Mouse (Mus musculus) left cerebral cortex, adult 8-10 months (tissue): ENCODE data around the gene Zfp966. TPM values are rescaled to one million over a fixed set of nuclear protein-coding genes. Genes with fewer than 3 reads are reported as not detected.
"Not testable (repeated sequence)": the region's sequence is repeated elsewhere in the genome, so short reads cannot be mapped to it uniquely, and the experiment has no call there.

Experiments used
- DNase-seq, 2 experiments: peaks; one replicate each; pipeline ENCODE4 v3.0.0; 2022; ENCODE audit warnings: low spot score in 2 of 2
- total RNA-seq, 4 experiments: library from RNA; stranded (reverse); gene quantifications; 2 replicates each; pipeline ENCODE4 v1.2.4; 2022

The Zfp966 gene
- total RNA-seq = 1 to 10 TPM; 5.3 to 7.5 (median 6.6) TPM

DNA sequence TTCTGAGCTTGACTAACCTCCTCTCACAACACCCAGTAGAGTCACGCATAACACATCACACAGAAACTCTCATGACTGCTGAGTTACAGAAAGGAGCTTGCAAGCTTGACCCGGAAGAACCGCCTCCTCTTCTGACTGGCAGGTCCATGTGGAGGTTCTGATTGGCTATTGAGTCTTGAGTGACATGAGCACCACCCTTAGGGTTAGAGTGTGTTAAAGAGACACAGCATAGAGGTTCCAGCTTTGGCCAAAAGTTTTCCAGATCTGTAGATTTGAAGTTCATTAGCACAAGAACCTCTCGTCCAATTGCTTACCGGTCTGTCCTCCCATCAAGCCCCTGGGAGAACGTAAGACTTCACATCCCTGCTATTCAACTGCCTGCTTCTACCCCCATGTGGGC lies at the start of gene Zfp966:
Gene Zfp966 (minus strand): TSS at position 101 of the 400 bp plus-strand sequence.
- DNase-seq = not testable (repeated sequence)

DNA sequence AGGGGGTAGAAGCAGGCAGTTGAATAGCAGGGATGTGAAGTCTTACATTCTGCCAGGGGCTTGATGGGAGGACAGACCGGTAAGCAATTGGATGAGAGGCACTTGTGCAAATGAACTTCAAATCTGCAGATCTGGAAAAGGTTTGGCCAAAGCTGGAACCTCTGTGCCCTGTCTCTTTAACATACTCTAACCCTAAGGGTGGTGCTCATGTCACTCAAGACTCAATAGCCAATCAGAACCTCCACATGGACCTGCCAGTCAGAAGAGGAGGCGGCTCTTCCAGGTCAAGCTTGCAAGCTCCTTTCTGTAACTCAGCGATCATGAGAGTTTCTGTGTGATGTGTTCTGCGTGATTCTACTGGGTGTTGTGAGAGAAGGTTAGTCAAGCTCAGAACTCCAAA lies 34.1 kb upstream of the Zfp966 start, which contains the start of gene Gm2026:
Gene Gm2026 (plus strand): TSS at position 301 of the 400 bp plus-strand sequence.
- not testable (repeated sequence) for DNase-seq

DNA sequence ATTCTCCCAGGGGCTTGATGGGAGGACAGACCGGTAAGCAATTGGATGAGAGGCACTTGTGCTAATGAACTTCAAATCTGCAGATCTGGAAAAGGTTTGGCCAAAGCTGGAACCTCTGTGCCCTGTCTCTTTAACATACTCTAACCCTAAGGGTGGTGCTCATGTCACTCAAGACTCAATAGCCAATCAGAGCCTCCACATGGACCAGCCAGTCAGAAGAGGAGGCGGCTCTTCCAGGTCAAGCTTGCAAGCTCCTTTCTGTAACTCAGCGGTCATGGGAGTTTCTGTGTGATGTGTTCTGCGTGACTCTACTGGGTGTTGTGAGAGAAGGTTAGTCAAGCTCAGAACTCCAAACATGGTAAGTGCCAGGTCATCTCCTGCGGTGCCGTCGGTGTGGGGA lies 61.9 kb downstream of the Zfp966 start, which contains the start of gene Gm6710:
Gene Gm6710 (plus strand): TSS at position 196 of the 400 bp plus-strand sequence.
- DNase-seq = not testable (repeated sequence)

Other genes starting within 250 kb of the Zfp966 start
- gene Zfp969, start 227.5 kb downstream of the Zfp966 start, total RNA-seq = not detected
- gene Gm2007, start 189.6 kb downstream of the Zfp966 start, total RNA-seq = not detected
- gene Gm14288, start 130.0 kb downstream of the Zfp966 start, total RNA-seq = 10 to 100 TPM; 11.5 to 16.7 (median 14.2) TPM
- gene Gm6710, start 61.9 kb downstream of the Zfp966 start, total RNA-seq = 10 to 100 TPM; 42.0 to 58.3 (median 48.3) TPM
- gene Gm2026, start 34.2 kb upstream of the Zfp966 start, total RNA-seq = 10 to 100 TPM; 41.4 to 58.9 (median 53.9) TPM
- gene Gm2004, start 218.7 kb upstream of the Zfp966 start, total RNA-seq = 1 to 10 TPM in 2 of 4 experiments, under 1 TPM in 2; 0.43 to 8.5 (median 3.9) TPM